Comparison of ENCODE assay signal across 8 mouse cellular contexts in genomic region chr8:126138645-126139545, GRCm38 (mm10).
DNase-seq lines count a peak whose midpoint lies in the region; ATAC-seq lines count a peak whose summit lies in the region.

No protein-coding gene starts in this region.

- no peaks in the 10 kb centered on the region for H3K36me3 ChIP-seq in midbrain, embryonic 13.5 days

- peak; percentile 7 to 24 for DNase-seq in lung, adult 18-20 months
- no peak for DNase-seq in lung, postnatal 10 days
- peak; percentile 62 for DNase-seq in cerebellum, adult 8-10 months
- DNase-seq in kidney, postnatal 36 days = peak; percentile 27 to 64
- no peak for DNase-seq in spleen, postnatal 10 days (ENCODE audit: low spot score in 2 of 2)
- no peak for DNase-seq in testis, postnatal 10 days (ENCODE audit: low spot score)

- H3K4me2 ChIP-seq in midbrain, embryonic 13.5 days (replicated peaks) = peak overlapping the region; percentile 92

- H3K27me3 ChIP-seq in midbrain, embryonic 13.5 days = peaks cover 45% of the 10 kb centered on the region

- ATAC-seq in granulocyte monocyte progenitor cell, adult 5-6 weeks (replicated peaks; ENCODE audit: poor library complexity, severe bottlenecking) = peak; percentile 46; the same call in 1 of the 2 replicates
- ATAC-seq in midbrain, embryonic 13.5 days = peak; percentile 75

- H3K27ac ChIP-seq in midbrain, embryonic 13.5 days = no peak overlapping the region

- H3K4me1 ChIP-seq in midbrain, embryonic 13.5 days (replicated peaks) = peaks cover 15% of the 10 kb centered on the region

- peak overlapping the region; percentile 63 for H3K9ac ChIP-seq in midbrain, embryonic 13.5 days (replicated peaks)

- under 1% methylated on average over 77 of the region's 95 CpGs for WGBS in midbrain, embryonic 13.5 days

- no peaks in the 10 kb centered on the region for H3K9me3 ChIP-seq in midbrain, embryonic 13.5 days

- H3K4me3 ChIP-seq in midbrain, embryonic 13.5 days (replicated peaks) = peak overlapping the region; percentile 53

Comparison
In these comparisons a context has a peak if more than half of its experiments do, and no peak if none do; other contexts are left out.
1. DNase-seq: peak in lung, adult 18-20 months (2 of 2), cerebellum, adult 8-10 months (single experiment) and kidney, postnatal 36 days (2 of 2); none in lung, postnatal 10 days (single experiment), spleen, postnatal 10 days (0 of 2) and testis, postnatal 10 days (single experiment).